Mouse (Mus musculus) cerebellum, adult 8-10 months (tissue): ENCODE data around the gene Matn4.

Source experiments
- DNase-seq: peaks from one replicate; pipeline ENCODE4 v3.0.0; 2022

The Matn4 gene

DNA sequence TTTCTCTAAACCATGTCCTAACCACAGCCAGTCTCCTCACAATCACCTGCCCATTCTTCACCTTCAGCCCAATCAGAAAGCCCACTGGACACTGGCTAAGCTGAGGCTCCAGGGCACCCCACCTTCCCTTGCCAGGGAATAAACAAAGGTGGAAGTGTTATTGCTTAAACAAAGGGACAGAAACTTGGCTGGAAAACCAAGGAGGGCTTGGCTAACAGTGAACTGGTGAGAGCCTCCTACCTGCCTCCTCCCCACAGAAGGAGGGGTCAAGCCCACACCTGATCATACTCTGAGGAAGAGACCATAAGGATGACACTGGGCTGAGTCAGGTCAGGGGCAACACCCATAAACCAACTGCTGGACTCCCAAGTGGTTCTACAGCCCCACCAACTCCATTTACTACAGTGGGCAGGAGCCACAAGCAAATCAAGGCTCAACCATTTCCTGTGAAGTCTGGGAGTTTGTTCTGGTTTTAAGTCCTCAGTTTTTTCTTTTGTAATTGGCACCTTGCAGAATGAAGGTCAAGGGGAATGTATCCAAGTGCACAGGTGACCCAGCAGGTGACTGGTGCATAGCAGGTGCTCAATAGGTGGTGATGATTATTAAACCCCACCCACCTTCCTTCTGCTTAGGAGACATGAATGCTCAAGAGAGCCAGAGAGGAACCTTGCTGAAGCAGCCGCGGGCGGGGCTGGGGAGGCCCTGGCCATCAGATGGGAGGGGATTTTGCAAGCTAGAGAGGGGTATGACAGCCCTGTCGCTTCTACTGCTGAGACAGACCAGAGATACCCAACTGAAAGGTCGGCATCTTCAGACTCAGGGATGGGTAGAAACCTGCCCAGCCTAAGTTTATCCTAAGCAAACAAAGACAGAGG is 30.5 kb upstream of the Matn4 start:
- DNase-seq = no peak

DNA sequence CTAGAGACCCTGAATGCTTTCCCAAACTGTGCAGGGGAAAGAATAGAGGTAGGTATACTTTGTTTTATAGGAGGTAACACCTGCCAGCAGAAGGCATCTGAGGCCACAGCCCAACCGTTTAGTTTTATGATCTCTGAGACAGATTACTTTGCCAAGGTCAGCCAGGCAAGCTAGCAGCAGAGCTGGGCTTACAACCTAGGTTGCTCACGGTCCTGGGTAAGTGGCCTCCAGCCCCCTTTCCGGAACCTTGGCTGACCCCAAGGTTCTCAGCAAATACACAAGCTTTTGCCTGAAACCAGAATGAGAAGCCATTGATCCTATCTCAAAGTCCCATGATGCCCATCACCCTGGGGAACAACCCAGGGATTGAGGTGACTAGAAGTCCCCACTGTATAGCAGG is 29.7 kb upstream of the Matn4 start:
- DNase-seq = no peak

DNA sequence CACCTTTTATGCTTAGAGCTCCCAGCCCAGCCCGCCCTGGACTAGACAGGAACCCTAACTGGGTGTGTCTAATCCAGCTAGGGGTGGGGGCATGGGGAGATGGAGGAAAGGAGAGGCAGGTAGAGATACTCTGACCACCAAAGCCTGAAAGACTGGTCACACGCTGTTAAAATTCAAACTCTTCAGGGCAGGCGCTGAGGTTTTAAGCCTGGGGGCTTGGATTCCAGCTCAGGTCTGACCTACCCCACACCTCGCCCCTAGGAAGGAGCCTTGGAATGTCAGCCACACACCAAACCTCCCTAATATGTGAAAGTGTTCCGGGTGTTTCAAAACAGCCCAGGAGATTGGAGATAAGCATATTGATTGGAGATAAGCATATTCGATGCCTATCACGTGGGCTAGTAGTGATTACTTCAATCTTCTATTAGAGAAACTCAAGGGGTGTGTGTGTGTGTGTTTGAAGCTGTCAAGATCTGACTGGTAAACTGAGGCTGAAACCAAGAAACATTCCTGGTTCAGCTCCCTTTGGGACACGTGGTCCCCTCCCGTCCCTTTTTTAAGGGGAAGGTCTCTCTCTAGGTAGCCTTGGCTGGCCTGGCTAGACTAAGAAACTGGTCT is 28.4 kb upstream of the Matn4 start:
- DNase-seq = no peak

DNA sequence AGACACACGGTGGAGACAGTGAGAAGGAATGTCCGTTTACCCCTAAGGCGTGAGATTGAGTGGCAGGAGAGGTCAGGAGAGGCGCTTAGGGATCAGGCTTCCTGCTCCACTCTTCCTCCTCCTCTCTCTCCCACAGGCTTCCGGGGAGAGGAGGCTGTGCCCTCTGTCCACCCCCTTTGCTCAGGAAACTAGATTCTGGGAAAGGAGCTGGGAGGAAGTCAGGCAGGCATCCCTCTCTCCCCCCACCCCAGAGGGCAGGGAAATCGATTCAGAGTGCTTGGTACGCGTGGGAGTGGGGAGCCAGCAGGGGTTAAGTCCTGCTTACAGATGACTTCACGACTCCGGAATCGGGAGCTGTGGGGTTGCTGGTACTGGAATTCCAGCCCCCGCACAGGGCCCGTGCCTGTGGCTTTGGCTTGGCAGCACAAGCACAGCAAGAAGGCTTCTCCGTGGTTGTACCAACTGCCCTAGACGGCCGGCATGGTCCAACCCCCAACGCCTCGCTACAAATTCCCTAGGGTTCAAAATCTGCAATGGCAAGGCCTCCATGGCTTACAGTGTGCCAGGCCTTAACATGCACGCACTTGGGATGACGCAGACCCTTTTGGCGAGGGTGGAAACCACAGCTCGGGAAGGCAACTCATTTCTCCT is 27.7 kb upstream of the Matn4 start:
- DNase-seq = no peak

DNA sequence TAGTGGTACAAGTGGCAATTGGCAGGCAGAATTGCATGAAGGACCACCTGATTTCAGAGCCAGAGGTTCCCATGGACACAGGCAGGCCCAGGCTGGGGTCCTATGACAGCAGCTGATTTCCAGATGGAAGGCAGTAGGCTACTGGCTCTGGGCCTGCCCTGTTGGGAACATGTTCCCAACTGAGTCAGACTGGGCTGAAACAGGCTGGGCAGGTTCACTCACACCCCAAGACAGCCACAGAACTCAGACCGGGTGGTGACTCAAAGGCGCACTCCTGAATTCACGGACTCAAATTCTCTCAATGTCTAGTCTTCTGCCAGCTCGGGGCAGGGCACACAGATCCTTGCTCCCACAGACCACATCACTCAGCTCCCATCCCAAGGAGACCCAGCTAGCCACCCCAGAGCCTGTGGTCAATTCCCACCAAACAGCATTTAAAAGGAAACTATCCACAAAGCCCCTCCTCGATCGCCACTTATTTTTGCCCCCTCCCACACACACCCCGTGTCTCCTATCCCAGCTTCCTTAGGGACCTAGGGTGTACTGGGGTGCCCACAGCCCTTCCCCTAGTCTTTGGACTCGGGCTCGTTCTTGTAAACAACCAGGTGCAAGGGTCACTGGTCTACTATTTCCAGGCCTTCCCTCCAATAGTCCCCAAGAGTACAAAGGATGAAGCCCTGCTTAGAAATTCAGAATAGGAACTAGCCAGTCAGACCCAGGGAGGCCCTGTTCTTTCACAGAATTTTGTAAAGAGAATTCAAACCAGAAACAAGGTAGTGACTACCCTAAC is 26.9 kb upstream of the Matn4 start:
- DNase-seq = no peak

DNA sequence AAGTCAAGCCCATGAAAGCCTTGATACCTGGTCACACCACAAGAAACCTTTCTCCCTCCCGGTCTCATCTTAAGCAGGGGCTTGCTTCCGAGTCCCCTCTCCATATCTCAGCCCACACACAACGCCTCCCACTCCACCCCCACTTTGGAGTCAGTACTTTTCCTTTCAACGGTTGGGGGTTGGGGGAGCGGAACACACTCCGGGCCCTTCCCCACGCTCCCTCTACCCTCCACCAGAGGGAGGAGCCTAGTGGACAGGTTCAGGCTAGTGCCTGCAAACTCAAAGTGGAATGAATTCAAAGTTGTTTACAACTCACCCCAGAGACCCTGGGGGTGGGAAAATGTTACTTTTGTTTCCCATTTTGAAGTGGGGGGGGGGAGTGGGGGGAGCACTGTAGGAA is 25.7 kb upstream of the Matn4 start:
- DNase-seq = no peak

DNA sequence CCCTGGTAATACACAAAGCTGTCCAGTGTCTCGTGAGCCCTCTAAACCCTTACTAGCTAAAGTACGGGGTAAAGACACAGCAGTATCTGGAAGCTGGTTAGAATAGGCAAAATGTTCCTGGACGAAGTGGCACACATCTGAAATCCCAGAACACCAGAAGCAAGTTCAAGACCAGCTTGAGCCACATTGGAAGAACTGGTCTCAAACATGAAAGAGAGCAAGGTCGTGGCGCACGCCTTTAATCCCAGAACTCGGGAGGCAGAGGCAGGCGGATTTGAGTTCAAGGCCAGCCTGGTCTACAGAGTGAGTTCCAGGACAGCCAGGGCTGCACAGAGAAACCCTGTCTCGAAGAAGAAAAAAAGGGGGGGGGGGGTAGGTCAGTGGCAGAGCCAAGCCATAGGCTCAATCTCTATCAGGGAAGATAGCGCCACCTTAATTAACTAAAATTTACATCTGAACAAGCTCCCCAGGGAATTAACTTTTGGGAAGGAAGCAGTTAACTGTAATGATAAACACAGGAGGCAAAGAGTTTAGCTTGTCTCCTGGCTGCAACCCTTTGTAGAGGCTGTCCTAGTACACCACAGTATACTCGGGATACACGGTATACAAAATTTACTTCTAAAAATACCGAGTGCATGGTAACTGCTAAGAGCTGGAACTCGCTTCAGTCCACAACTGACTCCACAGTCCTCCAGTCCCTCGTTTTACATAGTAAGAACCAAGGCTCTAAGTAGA is 25.1 kb upstream of the Matn4 start:
- no peak for DNase-seq

DNA sequence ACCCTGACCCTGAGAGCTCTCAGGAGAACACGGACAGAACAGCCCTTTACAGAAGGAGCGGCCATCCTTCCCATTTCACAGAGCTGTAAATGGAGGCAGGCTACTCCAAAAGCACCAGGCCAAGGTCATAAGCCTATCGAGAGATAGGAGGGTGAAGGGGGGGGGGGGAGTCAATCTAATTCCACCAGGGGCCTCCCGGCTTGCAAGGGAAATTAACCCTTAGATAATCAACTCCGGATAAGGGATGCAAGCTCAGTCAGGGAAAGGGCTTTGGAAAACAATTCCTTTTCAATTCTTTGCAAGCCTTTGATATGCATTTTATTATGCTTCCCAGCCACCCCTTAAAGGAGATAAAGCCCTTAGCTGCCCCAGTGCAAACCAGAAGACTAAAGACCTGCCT is 23.5 kb upstream of the Matn4 start:
- no peak for DNase-seq

DNA sequence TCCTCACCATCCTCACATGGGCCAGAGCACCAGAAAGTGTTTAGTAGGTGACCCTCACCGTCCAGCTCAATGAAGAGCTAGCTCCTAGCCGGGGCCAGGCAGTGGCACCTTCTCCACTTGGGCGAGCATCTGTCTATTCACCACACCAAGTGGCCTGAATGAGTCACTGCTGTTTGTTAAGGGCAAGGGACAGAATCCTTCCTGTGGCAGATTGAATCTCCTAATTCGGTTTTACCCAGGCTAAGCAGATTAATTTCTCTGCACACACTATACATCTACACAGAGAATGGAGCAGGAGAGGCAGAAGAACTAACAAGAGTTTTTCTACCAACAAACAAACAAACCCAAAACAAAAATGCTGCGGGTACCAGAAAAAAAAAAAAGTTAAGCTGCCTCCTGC is 22.0 kb upstream of the Matn4 start:
- no peak for DNase-seq

DNA sequence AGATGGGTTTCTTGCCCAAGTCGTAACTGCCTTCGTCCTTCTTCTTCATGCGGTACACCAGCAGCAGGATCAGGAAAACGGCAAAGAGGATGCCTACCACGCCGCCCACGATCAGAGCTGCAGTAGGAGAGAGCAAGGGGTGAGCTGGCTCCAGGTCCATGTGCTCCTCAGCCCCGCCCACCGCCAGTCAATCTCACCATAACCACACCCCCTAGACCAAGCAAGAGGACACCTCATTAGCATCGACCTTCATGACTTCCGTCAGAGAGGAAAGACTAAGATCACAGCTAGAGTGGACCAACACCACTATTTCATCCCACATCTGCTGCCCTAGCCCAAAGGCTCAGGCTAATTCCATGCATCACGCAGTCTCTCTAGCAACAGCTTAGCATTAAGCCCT is 21.2 kb upstream of the Matn4 start:
- no peak for DNase-seq

DNA sequence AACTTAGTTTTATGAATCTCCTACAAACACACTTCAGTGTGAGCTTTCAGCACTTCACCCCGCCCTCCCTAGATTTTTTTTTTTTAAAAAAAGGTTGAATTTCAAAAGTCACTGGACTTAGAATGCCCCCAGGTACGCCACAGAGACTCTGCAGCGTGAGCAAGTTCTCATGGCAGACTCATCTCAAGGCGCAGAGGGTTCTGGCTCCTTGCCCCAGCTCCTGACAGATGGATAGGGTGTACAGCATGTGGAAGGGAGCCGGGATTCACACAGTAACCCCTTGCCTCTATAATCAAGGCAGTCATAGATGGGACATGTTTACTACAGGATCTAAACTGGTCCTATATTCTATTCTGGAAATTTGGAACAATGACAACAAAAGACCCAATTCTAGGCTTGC is 20.4 kb upstream of the Matn4 start:
- no peak for DNase-seq

DNA sequence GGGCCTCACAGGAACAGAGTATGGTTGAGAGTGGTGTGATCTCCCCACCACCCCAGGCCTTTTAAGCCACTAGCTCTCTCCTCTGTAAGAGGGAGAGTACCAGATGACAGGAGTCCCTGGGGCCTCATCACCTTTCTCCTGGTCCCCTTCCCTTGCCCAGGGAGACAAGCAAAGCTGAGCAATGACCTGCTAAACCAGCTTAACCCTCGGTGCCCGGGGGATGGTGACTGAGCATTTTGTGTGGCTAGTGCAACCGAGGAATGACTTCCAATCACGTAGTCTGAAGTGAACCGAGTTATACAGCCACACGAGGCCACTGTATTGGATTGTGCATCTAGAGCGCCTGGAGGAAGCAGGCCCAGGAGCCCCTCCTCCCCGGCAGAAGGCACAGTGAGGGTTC is 19.4 kb upstream of the Matn4 start:
- DNase-seq = no peak

DNA sequence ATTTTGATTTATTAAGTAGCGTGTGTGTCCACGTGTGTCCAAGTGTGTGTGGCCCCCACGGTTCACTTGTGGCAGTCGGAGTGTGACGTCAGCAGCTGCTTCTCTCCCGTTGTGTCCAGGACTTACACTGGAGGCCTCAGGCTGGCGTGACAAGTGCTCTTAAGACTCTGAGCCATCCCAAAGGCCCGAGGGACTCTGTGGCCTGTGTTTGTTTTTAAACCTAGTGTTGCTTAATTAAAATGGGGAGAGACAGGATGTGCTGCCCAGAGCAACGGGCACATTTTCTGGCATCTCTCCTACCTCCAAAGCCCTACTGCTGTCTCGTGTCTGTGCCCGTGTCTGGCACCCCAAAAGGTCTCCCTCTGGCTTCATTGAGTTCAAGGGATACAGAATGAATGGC is 18.5 kb upstream of the Matn4 start:
- DNase-seq = no peak

DNA sequence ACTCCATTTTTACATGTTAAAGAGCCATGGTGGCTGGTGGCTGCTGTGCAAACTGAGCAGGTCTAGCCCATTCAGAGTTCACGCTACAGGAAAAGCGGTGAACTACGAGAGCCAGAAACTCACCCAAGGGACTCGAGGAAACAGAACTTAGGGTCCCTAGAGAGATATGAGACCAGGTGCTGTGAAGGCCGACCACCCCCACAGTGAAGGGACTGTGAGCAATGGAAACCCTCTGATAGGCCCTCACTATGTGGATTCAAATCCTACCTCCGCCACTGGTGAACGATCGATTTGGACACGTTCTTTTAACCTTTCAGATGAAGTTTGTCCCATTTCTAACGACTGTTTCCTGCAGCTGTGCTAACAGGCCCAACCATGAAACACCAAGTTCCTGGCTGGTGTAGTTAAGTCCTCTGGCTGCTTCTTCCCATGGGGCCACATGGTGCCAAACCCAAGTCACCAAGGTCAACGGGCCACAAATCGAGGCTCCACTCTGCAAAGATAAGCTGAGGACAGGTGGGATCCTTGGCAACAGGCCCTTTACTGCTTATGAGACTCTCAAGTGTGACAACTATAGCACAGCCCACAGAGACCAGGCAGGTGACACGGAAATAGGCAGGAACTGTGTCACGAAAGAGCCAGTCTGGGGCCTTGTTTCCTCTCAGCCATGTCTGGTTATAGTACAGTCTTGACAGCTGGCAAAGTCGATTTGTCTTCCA is 17.9 kb upstream of the Matn4 start:
- no peak for DNase-seq

DNA sequence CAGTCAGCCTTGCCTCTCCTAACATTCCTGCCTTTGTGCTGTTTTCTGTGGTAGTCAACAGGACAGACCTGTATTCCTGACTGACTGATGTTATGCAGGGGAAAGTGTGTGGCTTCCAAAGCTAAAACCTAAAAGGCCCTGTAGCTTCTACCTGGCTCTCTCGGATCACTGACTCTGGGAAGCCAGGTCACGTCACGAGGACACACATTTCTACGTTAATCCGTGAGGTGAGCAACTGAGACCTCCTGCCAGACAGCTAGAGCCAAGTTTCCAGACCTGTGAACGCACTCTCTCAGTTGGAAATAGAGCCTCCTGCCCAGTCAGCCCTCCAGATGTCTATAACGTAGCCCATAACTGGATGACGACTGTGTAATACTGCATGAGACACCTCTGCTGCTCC is 17.0 kb upstream of the Matn4 start:
- DNase-seq = no peak

DNA sequence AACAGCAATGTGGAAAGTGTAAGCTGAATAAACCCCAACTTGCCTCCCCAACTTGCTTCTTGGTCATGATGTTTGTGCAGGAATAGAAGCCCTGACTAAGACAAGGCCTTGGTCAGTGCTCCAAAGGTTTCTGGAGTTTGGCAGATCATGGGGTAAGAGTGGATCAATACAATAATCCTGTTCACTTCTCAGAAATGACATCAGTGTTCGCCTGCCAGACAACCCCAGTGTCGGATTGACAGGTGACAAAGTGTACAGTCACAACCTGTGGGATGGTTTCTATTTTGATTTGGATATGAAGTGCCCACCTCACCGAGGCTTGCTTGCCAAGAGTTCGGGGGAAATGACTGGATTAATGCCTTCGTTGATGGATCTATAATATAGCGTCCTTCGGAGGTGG is 16.3 kb upstream of the Matn4 start:
- DNase-seq = no peak

DNA sequence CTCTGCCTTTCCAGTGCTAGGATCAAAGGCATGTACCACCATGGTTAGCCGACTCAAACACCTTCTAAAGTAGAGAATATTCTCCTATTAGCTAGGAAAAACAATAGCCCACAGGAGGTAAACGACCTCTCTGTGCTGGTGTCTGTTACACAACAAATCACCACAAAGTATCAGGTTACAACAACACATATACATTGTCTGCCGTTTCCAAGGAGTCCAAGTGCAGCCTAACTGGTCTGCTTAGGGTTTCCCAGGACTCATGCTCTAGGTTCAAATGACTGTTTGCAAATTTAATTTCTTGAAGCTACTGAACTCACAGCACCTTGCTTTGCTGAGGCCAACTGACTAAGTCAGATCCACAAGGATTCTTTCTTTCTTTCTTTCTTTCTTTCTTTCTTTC is 14.5 kb upstream of the Matn4 start:
- DNase-seq = no peak

DNA sequence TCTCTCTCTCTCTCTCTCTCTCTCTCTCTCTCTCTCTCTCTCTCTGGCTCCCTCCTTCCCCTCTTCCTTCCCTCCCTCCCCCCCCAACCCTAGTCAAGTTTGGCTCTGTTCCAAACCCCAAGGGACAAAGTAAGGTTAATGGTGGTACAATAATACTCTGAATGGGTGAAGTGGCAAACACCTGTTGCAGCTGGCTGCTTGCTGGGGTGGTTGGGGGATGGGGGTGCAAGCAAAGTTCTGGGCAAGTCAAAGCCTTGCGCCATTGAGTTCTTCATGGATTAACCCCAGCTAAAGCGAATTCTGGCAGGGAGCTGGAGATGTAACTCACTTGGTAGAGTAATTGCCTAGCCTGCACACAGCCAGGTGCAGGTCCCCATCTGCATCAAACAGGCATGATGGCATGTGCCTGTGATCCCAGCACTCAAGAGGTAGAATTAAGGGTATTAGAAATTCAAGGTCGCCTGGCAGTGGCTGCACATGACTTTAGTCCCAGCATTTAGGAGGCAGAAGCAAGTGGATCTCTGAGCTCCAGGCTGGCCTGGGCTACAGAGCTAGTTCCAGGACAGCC is 13.4 kb upstream of the Matn4 start:
- no peak for DNase-seq

DNA sequence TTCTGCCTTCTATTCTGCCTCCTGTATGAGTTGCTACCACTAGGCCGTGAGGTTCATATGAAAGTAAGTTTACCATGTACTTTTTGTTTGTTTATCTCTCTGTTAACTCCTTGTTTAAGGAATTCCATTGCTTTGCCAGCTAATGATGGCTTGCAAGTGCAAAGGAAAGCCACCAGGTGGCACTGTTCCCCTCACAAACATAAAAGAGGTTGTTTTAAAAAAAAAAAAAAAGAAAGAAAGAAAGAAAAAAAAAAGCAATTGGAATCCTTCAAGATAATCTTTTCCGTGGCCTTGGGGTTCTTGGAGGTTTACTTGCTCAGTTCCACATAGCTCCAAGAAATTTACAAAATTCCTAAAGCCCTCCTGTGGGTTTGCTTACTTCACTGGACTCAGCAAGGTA is 12.2 kb upstream of the Matn4 start:
- no peak for DNase-seq

DNA sequence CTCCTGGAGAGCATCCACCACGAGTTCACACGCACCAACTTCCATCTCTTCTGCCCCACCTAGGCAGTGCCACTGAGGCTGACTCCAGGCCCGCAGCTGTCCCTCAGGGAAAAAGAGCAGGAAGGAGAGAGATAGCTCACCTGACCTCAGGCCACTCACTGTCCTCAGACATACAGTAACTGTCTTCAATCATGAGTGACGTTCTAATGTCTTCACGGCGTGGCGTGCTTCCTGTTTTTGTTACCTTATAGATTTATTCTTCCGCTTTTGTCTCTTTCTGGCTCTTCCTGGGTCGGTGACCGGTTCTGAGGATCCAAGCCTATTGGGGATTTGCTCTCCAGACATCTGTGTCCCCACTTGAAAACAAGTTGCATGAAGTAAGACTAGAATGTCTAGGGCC is 9.6 kb upstream of the Matn4 start:
- DNase-seq = no peak

DNA sequence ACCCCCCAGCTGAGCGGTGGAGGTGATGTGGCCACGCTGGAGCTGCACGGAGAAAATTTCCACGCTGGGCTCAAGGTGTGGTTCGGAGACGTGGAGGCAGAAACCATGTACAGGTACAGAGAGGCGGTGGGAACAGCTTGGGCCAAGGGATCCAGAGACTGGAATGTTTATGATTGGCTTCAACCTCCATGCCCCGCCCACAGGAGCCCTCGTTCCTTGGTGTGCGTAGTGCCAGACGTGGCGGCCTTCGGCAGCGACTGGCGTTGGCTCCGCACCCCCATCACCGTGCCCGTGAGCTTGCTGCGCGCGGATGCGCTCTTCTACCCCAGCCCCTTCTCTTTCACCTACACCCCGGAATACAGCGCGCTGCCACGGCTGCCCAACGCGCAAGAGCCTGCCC is 9.2 kb upstream of the Matn4 start:
- no peak for DNase-seq

DNA sequence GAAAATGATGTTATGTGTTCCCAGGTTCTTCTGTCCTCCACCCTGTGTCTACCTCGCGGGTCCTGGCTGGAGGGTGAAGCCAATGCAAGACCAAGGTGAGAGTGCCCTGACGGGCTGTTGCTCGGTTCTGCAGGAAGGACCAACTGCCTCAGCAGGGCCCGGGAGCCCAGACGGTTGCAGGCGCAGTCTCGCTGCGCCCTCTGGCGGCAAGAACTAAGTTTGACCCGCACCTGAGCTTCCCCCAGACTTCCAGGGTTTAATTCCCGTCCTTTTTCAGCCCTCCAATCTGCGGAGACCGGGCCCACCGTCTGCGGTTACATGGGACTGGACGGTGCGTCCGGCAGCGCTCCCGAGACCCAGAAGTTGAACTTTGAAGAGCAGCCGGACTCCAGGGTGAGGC is 2.7 kb upstream of the Matn4 start:
- peak; percentile 54 for DNase-seq
